Mouse (Mus musculus): ENCODE measurements at regions not wholly inside any gene's neighbourhood (a gene's known extent, or its start where the extent isn't known, plus 50 kb on each side); places are given as distances from the start of the nearest gene placed in this dataset.

DNA sequence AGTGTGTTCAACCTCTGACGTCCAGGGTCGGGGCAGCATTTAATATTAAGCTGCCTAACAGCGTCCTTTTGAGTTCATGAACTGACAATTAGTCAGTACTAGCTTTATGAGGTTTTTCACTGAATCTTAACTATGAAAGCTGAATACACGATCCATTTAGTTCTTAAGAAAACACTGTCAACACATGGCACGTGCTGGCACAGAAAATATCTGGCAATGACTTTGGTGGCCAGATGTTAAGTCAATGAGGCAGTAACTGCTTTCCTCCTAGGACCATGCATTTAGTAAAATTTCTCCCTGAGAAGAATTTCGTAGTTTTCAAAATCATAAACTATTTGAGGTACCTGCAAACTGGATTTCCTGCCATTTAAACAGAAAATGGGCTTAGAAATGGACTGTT lies 191.4 kb upstream of the Sox2 start:
- DNase-seq = no peak

DNA sequence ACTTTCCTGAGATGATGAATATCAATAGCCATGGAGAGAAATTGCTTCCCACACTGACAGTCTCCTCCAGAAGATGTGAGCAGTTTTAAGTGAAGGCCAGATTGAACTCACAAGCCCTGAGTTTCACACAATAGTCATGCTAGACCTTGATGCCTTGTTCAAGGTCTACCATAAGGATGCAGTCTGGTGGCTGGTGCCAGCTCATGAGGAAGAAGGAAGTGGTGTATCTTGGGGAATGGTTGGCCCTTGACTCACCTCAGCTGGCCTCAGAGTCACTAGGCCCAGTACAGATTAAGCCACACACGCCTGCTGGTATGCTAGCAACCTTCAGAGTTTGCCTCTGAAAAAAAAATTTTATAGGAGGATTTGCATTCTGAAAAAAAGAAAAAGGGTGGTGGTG lies 192.4 kb upstream of the Sox2 start:
- no peak for DNase-seq

GRCm38 (mm10) chr3:34456488-34457433 lies 193.4 kb upstream of the Sox2 start:
- no peak for DNase-seq

GRCm38 (mm10) chr3:34454026-34454624 lies 196.1 kb upstream of the Sox2 start:
- no peak for DNase-seq

- no peak for DNase-seq
Measured at GRCm38 (mm10) chr3:34445354-34445753, 204.9 kb upstream of the Sox2 start.

GRCm38 (mm10) chr3:34444802-34445201 lies 205.4 kb upstream of the Sox2 start:
- no peak for DNase-seq

- no peak for DNase-seq
Measured at GRCm38 (mm10) chr3:34443731-34444628, 206.2 kb upstream of the Sox2 start.

- DNase-seq = no peak
Measured at GRCm38 (mm10) chr3:34443307-34443706, 206.9 kb upstream of the Sox2 start.

- DNase-seq = no peak
Measured at GRCm38 (mm10) chr3:34441792-34442191, 208.4 kb upstream of the Sox2 start.

DNA sequence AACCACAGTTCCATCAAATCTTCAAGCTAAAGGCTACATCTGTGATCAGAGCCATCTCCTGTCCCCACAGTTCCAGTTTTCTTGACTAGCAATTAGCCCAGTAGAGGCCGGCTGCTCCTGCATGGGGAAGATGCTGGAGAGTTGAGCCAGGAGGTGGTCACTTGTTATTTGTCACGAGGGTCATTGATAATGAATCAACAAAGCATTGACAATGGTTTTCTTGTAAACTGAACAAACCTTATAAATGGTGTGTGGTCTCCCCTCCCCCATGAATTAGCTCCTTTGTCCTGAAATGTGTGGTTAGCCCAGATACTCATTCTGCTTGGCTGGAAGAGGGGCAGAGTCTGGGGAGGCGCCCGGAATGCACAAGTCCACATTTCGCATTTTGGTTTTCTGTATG lies 208.9 kb upstream of the Sox2 start:
- no peak for DNase-seq

- no peak for DNase-seq
Measured at GRCm38 (mm10) chr3:34434901-34435300, 215.3 kb upstream of the Sox2 start.

- no peak for DNase-seq
Measured at GRCm38 (mm10) chr3:34427967-34428366, 222.2 kb upstream of the Sox2 start.

- DNase-seq = no peak
Measured at GRCm38 (mm10) chr3:34427495-34427894, 222.7 kb upstream of the Sox2 start.

- no peak for DNase-seq
Measured at GRCm38 (mm10) chr3:34426955-34427354, 223.2 kb upstream of the Sox2 start.

DNA sequence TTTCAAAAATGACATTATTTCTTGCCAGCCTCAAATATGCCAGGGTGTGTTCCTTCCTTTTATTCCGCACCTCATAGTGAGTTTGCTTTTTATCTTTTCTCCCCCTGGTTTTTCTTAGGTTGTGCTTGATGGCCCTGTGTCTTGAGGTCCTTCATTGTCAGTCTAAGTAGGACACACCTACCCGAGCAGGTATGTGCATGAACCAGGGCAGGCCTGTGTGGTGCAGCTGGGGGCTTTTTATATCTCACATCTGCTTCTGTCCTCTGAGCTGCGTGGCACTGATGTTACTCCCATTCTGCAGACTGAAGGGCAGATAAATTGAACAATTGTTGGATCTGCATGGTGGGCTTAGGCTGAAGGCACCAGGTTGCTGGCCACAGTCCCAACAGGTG lies 238.3 kb upstream of the Sox2 start:
- no peak for DNase-seq

DNA sequence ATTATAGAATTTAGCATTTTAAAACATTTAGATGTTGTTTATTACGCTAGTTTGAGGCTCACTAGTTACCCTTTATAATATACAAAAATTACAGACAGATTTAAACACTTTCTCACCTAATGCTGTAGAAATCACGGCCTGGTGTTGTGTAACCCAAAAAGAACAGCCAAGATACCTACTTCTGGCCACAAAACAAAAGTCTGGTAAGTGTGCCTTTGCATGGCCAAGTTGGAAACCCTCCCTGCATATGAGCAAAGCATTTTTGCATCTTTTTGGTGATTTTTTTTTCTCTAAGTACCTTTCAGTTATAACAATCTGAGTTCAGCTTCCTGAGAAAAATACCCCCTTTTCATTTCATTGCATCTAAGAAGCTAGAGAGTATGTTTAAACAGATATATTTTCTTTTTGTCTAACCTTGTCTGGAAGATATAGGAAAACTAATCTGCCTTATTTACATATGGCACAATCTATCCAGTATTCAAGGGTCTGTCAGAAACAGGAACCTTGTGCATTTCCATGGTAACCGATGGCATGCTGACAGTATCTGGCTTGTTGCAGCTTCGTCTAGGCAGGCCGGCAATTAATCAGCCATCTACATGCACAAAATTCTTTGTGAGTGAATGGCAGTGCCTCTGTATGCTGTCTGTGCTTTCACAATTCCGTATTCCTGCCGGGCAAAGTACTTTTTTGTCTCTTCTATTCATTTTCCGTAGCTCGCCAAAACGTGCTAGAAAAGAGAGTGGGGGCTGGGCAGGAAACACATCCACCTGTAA lies 238.9 kb upstream of the Sox2 start:
- DNase-seq = no peak

- no peak for DNase-seq
Measured at GRCm38 (mm10) chr3:34403586-34403985, 246.6 kb upstream of the Sox2 start.

GRCm38 (mm10) chr3:34391275-34391674 lies 258.9 kb upstream of the Sox2 start:
- no peak for DNase-seq

DNA sequence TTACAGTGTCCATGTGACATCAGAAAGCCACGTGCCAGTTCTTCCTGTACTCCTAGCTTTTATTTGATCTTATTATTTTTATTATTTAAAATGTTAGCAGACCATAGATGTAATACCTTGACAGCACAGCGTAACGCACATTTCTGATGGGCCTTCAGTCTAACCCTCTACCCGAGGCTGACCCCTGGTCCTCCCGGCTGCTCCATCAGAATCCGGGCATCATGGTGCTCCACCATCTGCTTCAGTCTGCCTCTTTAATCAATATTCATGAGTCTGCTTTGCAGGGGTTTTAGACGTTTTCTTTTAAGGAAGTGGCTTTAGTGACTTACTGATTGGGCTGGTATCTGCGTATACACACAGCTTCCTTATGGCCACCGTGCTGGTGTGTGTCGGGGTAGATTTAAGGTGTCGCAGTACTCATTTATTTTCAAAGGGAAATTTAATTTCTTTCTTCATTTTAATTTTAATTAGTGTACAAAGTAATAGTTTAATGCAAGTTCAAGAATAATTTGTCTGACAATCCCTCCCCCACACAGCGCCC lies 265.2 kb upstream of the Sox2 start:
- no peak for DNase-seq

- no peak for DNase-seq
Measured at GRCm38 (mm10) chr3:34377913-34378312, 272.3 kb upstream of the Sox2 start.

GRCm38 (mm10) chr3:34377329-34377728 lies 272.9 kb upstream of the Sox2 start:
- no peak for DNase-seq

DNA sequence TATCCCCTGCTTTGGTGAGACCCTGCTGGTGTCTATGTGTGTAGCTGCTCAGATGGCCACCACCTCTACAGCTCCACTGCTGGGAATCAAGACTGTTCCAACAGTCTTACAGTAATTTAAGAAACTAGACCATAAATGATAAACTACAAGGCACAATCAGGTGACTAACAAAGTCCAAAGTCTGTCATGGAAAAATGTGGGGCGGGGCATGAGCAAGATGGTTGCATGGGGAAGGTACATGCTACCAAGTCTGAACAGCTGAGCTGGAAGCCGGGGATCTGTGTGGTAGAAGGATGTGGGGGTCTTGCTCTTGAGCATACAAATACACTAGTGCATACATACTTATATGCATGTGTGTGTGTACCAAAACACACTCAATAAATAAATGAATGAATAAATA lies 278.8 kb upstream of the Sox2 start:
- peak in 1 of 2 experiments; percentile 21 for DNase-seq
